In the genomic region with DNA sequence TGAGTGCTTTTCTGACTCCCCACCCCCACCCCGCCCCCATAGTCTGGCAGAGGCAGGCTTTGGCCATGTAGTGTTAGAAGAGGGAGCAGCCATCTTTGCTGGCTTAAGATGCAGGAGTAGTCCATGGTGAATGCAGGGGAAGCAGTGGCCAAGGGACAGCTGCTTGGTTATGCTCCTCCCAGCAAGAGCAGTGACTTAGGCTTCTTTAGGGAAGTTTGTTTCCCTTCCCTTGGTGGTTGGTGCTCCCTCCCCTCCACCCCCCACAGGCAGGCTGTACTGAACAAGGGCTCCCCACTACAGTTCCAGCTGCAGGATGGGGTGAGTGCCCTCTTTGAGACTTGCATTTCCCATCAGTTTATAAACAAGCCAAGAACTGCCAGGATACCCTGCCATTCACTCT, we compare ENCODE assay signal across 21 mouse cellular contexts. TPM values are rescaled to one million over a fixed set of nuclear protein-coding genes. Genes with fewer than 3 reads are reported as not detected.
DNase-seq lines count a peak whose midpoint lies in the region; ATAC-seq and TF ChIP-seq lines count a peak whose summit lies in the region.
"Not testable (repeated sequence)": the region's sequence is repeated elsewhere in the genome, so short reads cannot be mapped to it uniquely, and the experiment has no call there.
"Had no signal": no experiment of that assay in that cellular context is flagged by ENCODE, and none has a peak within 500 bp of the region (broad histone marks: within the 10 kb centered on the region; RNA-seq: fewer than 3 reads in every experiment).

No protein-coding gene starts in this region.

- not testable (repeated sequence) for H3K9ac ChIP-seq in hindbrain, postnatal 0 days (replicated peaks; ENCODE audit: low read length); liver, embryonic 13.5 days; lung, embryonic 16.5 days (ENCODE audit: low read length)

- H3K4me3 ChIP-seq in G1E (ENCODE audit: low read depth, low read length); hindbrain, postnatal 0 days (ENCODE audit: low read length); liver, embryonic 13.5 days (replicated peaks); lung, embryonic 16.5 days (ENCODE audit: low read length): not testable (repeated sequence)

- not testable (repeated sequence) for DNase-seq in G1E (ENCODE audit: low spot score); hindbrain, postnatal 0 days (ENCODE audit: low spot score); liver, embryonic 13.5 days

- H3K9me3 ChIP-seq in G1E (replicated peaks); hindbrain, postnatal 0 days (ENCODE audit: low read length); liver, embryonic 13.5 days (replicated peaks); lung, embryonic 16.5 days (ENCODE audit: control insufficient read depth, low read length): not testable (repeated sequence)

- not testable (repeated sequence) for H3K27ac ChIP-seq in hindbrain, postnatal 0 days; liver, embryonic 13.5 days; lung, embryonic 16.5 days (ENCODE audit: low read length)

- H3K36me3 ChIP-seq in G1E (replicated peaks) = peaks cover 26% of the 10 kb centered on the region
- not testable (repeated sequence) for H3K36me3 ChIP-seq in hindbrain, postnatal 0 days (ENCODE audit: insufficient read depth, low read length); lung, embryonic 16.5 days (ENCODE audit: control insufficient read depth, insufficient read depth, low read length)
- H3K36me3 ChIP-seq in liver, embryonic 13.5 days = peaks cover 18% of the 10 kb centered on the region; the same call in 1 of the 2 replicates

- not testable (repeated sequence) for H3K4me2 ChIP-seq in hindbrain, postnatal 0 days (ENCODE audit: low read depth, low read length); liver, embryonic 13.5 days; lung, embryonic 16.5 days (ENCODE audit: low read depth, low read length)

- not testable (repeated sequence) for H3K4me1 ChIP-seq in G1E (ENCODE audit: insufficient read depth, low read depth, low read length); hindbrain, postnatal 0 days (ENCODE audit: insufficient read depth, low read length); liver, embryonic 13.5 days (replicated peaks); lung, embryonic 16.5 days (replicated peaks; ENCODE audit: control insufficient read depth, insufficient read depth, low read length)

- WGBS in hindbrain, postnatal 0 days = 100% methylated on average over 1 of the region's 1 CpGs
- 67% methylated on average over 1 of the region's 1 CpGs for WGBS in liver, embryonic 13.5 days (ENCODE audit: insufficient replicate concordance)
- WGBS in lung, embryonic 16.5 days = 83% methylated on average over 1 of the region's 1 CpGs

- peak; percentile 74 for ATAC-seq in G1E (ENCODE audit: extremely low read depth, insufficient number of reproducible peaks, low FRiP score, poor library complexity, severe bottlenecking)
- ATAC-seq in common myeloid progenitor, adult 5-6 weeks (replicated peaks; ENCODE audit: low read depth, poor library complexity, severe bottlenecking) = peak; percentile 90
- peak; percentile 92 for ATAC-seq in granulocyte monocyte progenitor cell, adult 5-6 weeks (replicated peaks; ENCODE audit: poor library complexity, severe bottlenecking)
- 0 out of 2 replicates have a peak, but pooled peaks have one; percentile 44 for ATAC-seq in hindbrain, postnatal 0 days
- 0 out of 2 replicates have a peak, but pooled peaks have one; percentile 29 for ATAC-seq in liver, embryonic 13.5 days (ENCODE audit: low read depth)
- ATAC-seq in lung, embryonic 16.5 days (ENCODE audit: low read depth) = peak; percentile 38
- ATAC-seq in megakaryocyte progenitor cell, adult 5-6 weeks (replicated peaks; ENCODE audit: poor library complexity) = peak; percentile 94
- 0 out of 2 replicates have a peak, but pooled peaks have one; percentile 26 for ATAC-seq in neutrophil, adult 5-6 weeks (ENCODE audit: extremely low read depth, insufficient number of reproducible peaks, low FRiP score, poor library complexity, severe bottlenecking)

- TF ChIP-seq CTCF in G1E (IDR thresholded peaks at IDR 0.05; ENCODE audit: low read depth, low read length); hindbrain, postnatal 0 days (IDR thresholded peaks at IDR 0.05; ENCODE audit: low read depth): not testable (repeated sequence)

- not testable (repeated sequence) for H3K27me3 ChIP-seq in G1E (ENCODE audit: insufficient read depth, low read length); hindbrain, postnatal 0 days (ENCODE audit: insufficient read depth, low read length); liver, embryonic 13.5 days; lung, embryonic 16.5 days (ENCODE audit: control insufficient read depth, insufficient read depth, low read depth, low read length)

RNA-seq across cellular contexts. Expression of a gene that starts 11.4 kb away (rescaled TPM):
- 49.1 and 59.8 TPM in 2 replicates for total RNA-seq in G1E (2014; fragmentation: Nextera tagmentation)
- 24.9 and 31.0 TPM in 2 replicates for total RNA-seq in G1E (2017)
- polyA plus RNA-seq in G1E (2012) = 2.3 and 2.7 TPM in 2 replicates
- total RNA-seq in common myeloid progenitor, adult 5-6 weeks (2017) = 6.8 and 11.6 TPM in 2 replicates
- total RNA-seq in granulocyte monocyte progenitor cell, adult 5-6 weeks (2014; fragmentation: Nextera tagmentation) = 3.2 and 4.3 TPM in 2 replicates
- 3.9 and 9.9 TPM in 2 replicates for total RNA-seq in granulocyte monocyte progenitor cell, adult 5-6 weeks (2017)
- total RNA-seq in hindbrain, postnatal 0 days (2014; rRNA removed) = 0.99 and 1.7 TPM in 2 replicates
- polyA plus RNA-seq in hindbrain, postnatal 0 days (2015; fragmentation: Nextera tagmentation; extraction: Ambion mirVana) = 1.4 and 2.3 TPM in 2 replicates
- polyA plus RNA-seq in liver, embryonic 13.5 days (2015; fragmentation: Nextera tagmentation; extraction: Ambion mirVana) = 3.9 and 4.9 TPM in 2 replicates
- 2.7 and 3.1 TPM in 2 replicates for polyA plus RNA-seq in lung, embryonic 16.5 days (2015; fragmentation: Nextera tagmentation; extraction: Ambion mirVana)
- 10.1 and 11.6 TPM in 2 replicates for total RNA-seq in megakaryocyte progenitor cell, adult 5-6 weeks (2015)
- 15.4 and 16.3 TPM in 2 replicates for total RNA-seq in megakaryocyte progenitor cell, adult 5-6 weeks (2017)
- total RNA-seq in neutrophil, adult 5-6 weeks (2017) = 12.9 and 14.3 TPM in 2 replicates

RNA-seq across cellular contexts. Expression of a gene that starts 11.5 kb away (rescaled TPM):
- total RNA-seq in G1E (2014; fragmentation: Nextera tagmentation) (not detected in 2 replicates), G1E (2017) (1.7 and 4.2 TPM in 2 replicates)
- 0.62 and 5.1 TPM in 2 replicates for polyA plus RNA-seq in G1E (2012)
- 1.4 and 7.8 TPM in 2 replicates for total RNA-seq in common myeloid progenitor, adult 5-6 weeks (2017)
- total RNA-seq in granulocyte monocyte progenitor cell, adult 5-6 weeks (2014; fragmentation: Nextera tagmentation) = not detected in 2 replicates
- not detected in 2 replicates for total RNA-seq in granulocyte monocyte progenitor cell, adult 5-6 weeks (2017)
- total RNA-seq in hindbrain, postnatal 0 days (2014; rRNA removed) = not detected in 2 replicates
- 1.0 and 2.3 TPM in 2 replicates for polyA plus RNA-seq in hindbrain, postnatal 0 days (2015; fragmentation: Nextera tagmentation; extraction: Ambion mirVana)
- polyA plus RNA-seq in liver, embryonic 13.5 days (2015; fragmentation: Nextera tagmentation; extraction: Ambion mirVana) = 2.1 and 3.1 TPM in 2 replicates
- polyA plus RNA-seq in lung, embryonic 16.5 days (2015; fragmentation: Nextera tagmentation; extraction: Ambion mirVana) = 0.65 and 0.95 TPM in 2 replicates
- total RNA-seq in megakaryocyte progenitor cell, adult 5-6 weeks (2015) = 1.0 and 1.9 TPM in 2 replicates
- total RNA-seq in megakaryocyte progenitor cell, adult 5-6 weeks (2017) = 0.33 TPM in 1 of 2 replicates, not detected in the other
- not detected in 2 replicates for total RNA-seq in neutrophil, adult 5-6 weeks (2017)
- total RNA-seq: gastrocnemius, adult 2 months; gastrocnemius, postnatal 36 days; heart, adult 8-10 months had no signal
- polyA plus RNA-seq: adrenal gland, adult 2 months; cerebellum, adult 2 months; embryonic facial prominence, embryonic 10.5 days; forebrain, embryonic 15.5 days; hindbrain, embryonic 11.5 days; large intestine, adult 2 months; midbrain, embryonic 11.5 days; neural tube, embryonic 12.5 days; small intestine, adult 2 months; stomach, embryonic 14.5 days had no signal

RNA-seq across cellular contexts. Expression of a gene that starts 11.8 kb away (rescaled TPM):
- 265 and 268 TPM in 2 replicates for total RNA-seq in G1E (2014; fragmentation: Nextera tagmentation)
- total RNA-seq in G1E (2017) = 133 and 138 TPM in 2 replicates
- 1.3 and 2.2 TPM in 2 replicates for polyA plus RNA-seq in G1E (2012)
- 24.0 and 48.0 TPM in 2 replicates for total RNA-seq in common myeloid progenitor, adult 5-6 weeks (2017)
- 53.5 and 87.9 TPM in 2 replicates for total RNA-seq in granulocyte monocyte progenitor cell, adult 5-6 weeks (2014; fragmentation: Nextera tagmentation)
- 27.9 and 32.3 TPM in 2 replicates for total RNA-seq in granulocyte monocyte progenitor cell, adult 5-6 weeks (2017)
- 37.8 and 44.2 TPM in 2 replicates for total RNA-seq in hindbrain, postnatal 0 days (2014; rRNA removed)
- polyA plus RNA-seq in hindbrain, postnatal 0 days (2015; fragmentation: Nextera tagmentation; extraction: Ambion mirVana) = 54.0 and 59.2 TPM in 2 replicates
- 28.6 and 31.5 TPM in 2 replicates for polyA plus RNA-seq in liver, embryonic 13.5 days (2015; fragmentation: Nextera tagmentation; extraction: Ambion mirVana)
- polyA plus RNA-seq in lung, embryonic 16.5 days (2015; fragmentation: Nextera tagmentation; extraction: Ambion mirVana) = 85.1 and 91.1 TPM in 2 replicates
- 57.6 and 71.7 TPM in 2 replicates for total RNA-seq in megakaryocyte progenitor cell, adult 5-6 weeks (2015)
- 24.2 and 39.0 TPM in 2 replicates for total RNA-seq in megakaryocyte progenitor cell, adult 5-6 weeks (2017)
- total RNA-seq in neutrophil, adult 5-6 weeks (2017) = 132 and 146 TPM in 2 replicates

RNA-seq across cellular contexts. Expression of a gene that starts 42.8 kb away (rescaled TPM):
- total RNA-seq in G1E (2014; fragmentation: Nextera tagmentation) = 10.3 and 12.2 TPM in 2 replicates
- 13.9 and 15.1 TPM in 2 replicates for total RNA-seq in G1E (2017)
- 0.41 and 1.3 TPM in 2 replicates for polyA plus RNA-seq in G1E (2012)
- total RNA-seq in common myeloid progenitor, adult 5-6 weeks (2017) = 0.39 and 2.5 TPM in 2 replicates
- 1.9 and 3.1 TPM in 2 replicates for total RNA-seq in granulocyte monocyte progenitor cell, adult 5-6 weeks (2014; fragmentation: Nextera tagmentation)
- 2.4 and 4.0 TPM in 2 replicates for total RNA-seq in granulocyte monocyte progenitor cell, adult 5-6 weeks (2017)
- total RNA-seq in hindbrain, postnatal 0 days (2014; rRNA removed) = 0.65 and 7.8 TPM in 2 replicates
- polyA plus RNA-seq in hindbrain, postnatal 0 days (2015; fragmentation: Nextera tagmentation; extraction: Ambion mirVana) = 7.7 and 10.3 TPM in 2 replicates
- polyA plus RNA-seq in liver, embryonic 13.5 days (2015; fragmentation: Nextera tagmentation; extraction: Ambion mirVana) = 3.8 and 4.8 TPM in 2 replicates
- 8.4 and 9.7 TPM in 2 replicates for polyA plus RNA-seq in lung, embryonic 16.5 days (2015; fragmentation: Nextera tagmentation; extraction: Ambion mirVana)
- 3.9 and 4.3 TPM in 2 replicates for total RNA-seq in megakaryocyte progenitor cell, adult 5-6 weeks (2015)
- 2.0 and 2.9 TPM in 2 replicates for total RNA-seq in megakaryocyte progenitor cell, adult 5-6 weeks (2017)
- 4.3 and 9.1 TPM in 2 replicates for total RNA-seq in neutrophil, adult 5-6 weeks (2017)
- polyA plus RNA-seq: adrenal gland, adult 2 months had no signal

Comparison
In these comparisons a context has a peak if more than half of its experiments do, and no peak if none do; other contexts are left out.
1. ATAC-seq: peak in every context shown above with its lines; median percentile 94 in megakaryocyte progenitor cell, adult 5-6 weeks; 92 in granulocyte monocyte progenitor cell, adult 5-6 weeks; 90 in common myeloid progenitor, adult 5-6 weeks; 74 in G1E; 44 in hindbrain, postnatal 0 days; 38 in lung, embryonic 16.5 days; 29 in liver, embryonic 13.5 days; 26 in neutrophil, adult 5-6 weeks.